Mouse (Mus musculus) liver, embryonic 14.5 days (tissue): ENCODE measurements around the gene Bend3. TPM values are rescaled to one million over a fixed set of nuclear protein-coding genes. Genes with fewer than 3 reads are reported as not detected.

Experiments
- ATAC-seq: fragments of 200-750 bp; cut with Nextera tagmentation; 2 replicates; pipeline ENCODE4 v1.8.0; 2017; ENCODE audit warnings: moderate number of reproducible peaks, mild to moderate bottlenecking, moderate library complexity; ENCODE audit not compliant: insufficient read depth
- DNase-seq, 3 experiments: peaks; one replicate each; pipeline ENCODE4 v3.0.0-alpha.2; 2012 to 2013; ENCODE audit warnings: low read depth in 3 of 3, low spot score in 3 of 3
- H3K27ac ChIP-seq: fragments of 300-500 bp; sonication (generic); 2 replicates; pipeline ENCODE4 v1.5.1; 2014; ENCODE audit warnings: moderate library complexity, mild to moderate bottlenecking, control low read depth, inconsistent platforms
- H3K27me3 ChIP-seq: fragments of 300-500 bp; sonication (generic); 2 replicates; pipeline ENCODE4 v1.6.1; 2014; ENCODE audit warnings: mild to moderate bottlenecking, low read length, moderate library complexity; ENCODE audit not compliant: control insufficient read depth, insufficient read depth
- H3K36me3 ChIP-seq: fragments of 300-500 bp; sonication (generic); replicated peaks from 2 replicates; pipeline ENCODE4 v1.6.1; 2014; ENCODE audit warnings: low read depth; ENCODE audit not compliant: control insufficient read depth, insufficient read depth
- H3K4me1 ChIP-seq, 2 experiments: fragments of 200-500 bp in 1 of 2; fragments of 300-500 bp in 1 of 2; sonication (generic) in 1 of 2; replicated peaks; 2 replicates each; pipeline ENCODE4 v1.6.1; 2012 to 2014; ENCODE audit warnings: antibody characterized with exemption in 1 of 2, inconsistent platforms in 1 of 2, low read length in 1 of 2; ENCODE audit not compliant: control insufficient read depth in 2 of 2, insufficient read depth in 2 of 2
- H3K4me2 ChIP-seq: fragments of 300-500 bp; sonication (generic); 2 replicates; pipeline ENCODE4 v1.6.1; 2014; ENCODE audit warnings: low read depth, mild to moderate bottlenecking, control low read depth, moderate library complexity
- H3K4me3 ChIP-seq, 2 experiments: fragments of 200-500 bp in 1 of 2; fragments of 300-500 bp in 1 of 2; sonication (generic) in 1 of 2; 2 replicates each; pipeline ENCODE4 v1.5.1; 2012 to 2014; ENCODE audit warnings: low read depth in 2 of 2, low read length in 2 of 2, mild to moderate bottlenecking in 2 of 2, control low read depth in 1 of 2, inconsistent platforms in 1 of 2, moderate library complexity in 1 of 2; ENCODE audit not compliant: insufficient read depth in 1 of 2
- H3K9ac ChIP-seq: fragments of 300-500 bp; sonication (generic); replicated peaks from 2 replicates; pipeline ENCODE4 v1.6.1; 2014; ENCODE audit warnings: mild to moderate bottlenecking, control low read depth, moderate library complexity
- H3K9me3 ChIP-seq: fragments of 300-500 bp; sonication (generic); 2 replicates; pipeline ENCODE4 v1.6.1; 2016; ENCODE audit warnings: low read length, mixed read lengths; ENCODE audit not compliant: control insufficient read depth
- CTCF ChIP-seq: IDR thresholded peaks from 2 replicates; pipeline ENCODE4 v1.5.1; 2016; ENCODE audit warnings: antibody characterized with exemption, low read depth, control low read depth
- EP300 ChIP-seq: IDR thresholded peaks from 2 replicates; pipeline ENCODE4 v1.6.1; 2016; ENCODE audit warnings: antibody characterized with exemption, low read depth
- WGBS: fragments of 180-500 bp; shearing (Covaris S2); extraction: QIAGEN DNeasy Blood & Tissue Kit; methylation state at CpG from one replicate; pipeline ENCODE4 v1.1.7; 2014; ENCODE audit not compliant: insufficient replicate concordance; 5-methylcytosine and 5-hydroxymethylcytosine counted together
- polyA plus RNA-seq, 2 experiments: library from polyadenylated mRNA; depleted of rRNA in 1 of 2; stranded (reverse) in 1 of 2; unstranded in 1 of 2; fragments of >200 nt; fragmentation: Nextera tagmentation in 1 of 2; extraction: Ambion mirVana in 1 of 2; gene quantifications; 2 replicates each; pipeline versions ENCODE4 v1.2.1 to v1.2.3; 2012 to 2014

Bend3 gene
- polyA plus RNA-seq (2012; rRNA removed) (2.0 and 2.1 TPM in 2 replicates), polyA plus RNA-seq (2014; fragmentation: Nextera tagmentation; extraction: Ambion mirVana) (1.2 and 1.3 TPM in 2 replicates)

DNA sequence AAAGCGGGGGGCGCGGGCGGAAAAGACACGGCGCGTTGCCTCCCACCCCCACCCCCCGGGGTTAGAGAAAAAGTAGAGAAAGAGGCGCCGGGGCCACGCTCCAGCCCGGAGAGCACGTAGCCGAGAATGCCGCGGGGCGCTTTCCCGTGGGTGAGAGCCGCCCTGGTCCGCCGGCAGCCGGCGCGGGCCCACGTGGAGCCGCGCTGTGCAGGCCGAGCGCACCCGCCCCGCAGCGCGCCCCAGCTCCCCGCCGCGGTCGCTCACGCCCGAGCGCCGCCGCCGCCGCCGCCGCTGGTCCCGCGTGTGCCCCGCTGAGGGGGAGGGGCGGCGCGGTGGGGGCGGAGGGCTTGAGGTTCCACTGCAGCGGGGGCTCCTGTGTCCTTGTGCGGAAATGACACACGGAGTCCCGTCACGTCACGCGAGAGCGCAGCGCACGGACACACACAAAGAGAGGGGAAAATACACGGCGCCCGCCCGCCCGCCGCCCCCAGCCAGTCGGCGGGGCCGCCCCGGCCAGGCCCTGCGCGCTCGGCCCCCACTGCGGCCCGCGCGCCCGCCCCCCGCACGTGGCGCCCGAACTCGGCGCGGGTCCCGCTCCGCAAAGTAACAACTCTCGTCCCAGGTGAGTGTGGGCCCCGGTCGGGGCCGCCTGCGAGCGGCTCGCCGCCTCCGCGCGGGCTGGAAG lies at the start of gene Bend3:
Bend3 (plus strand) TSS at position 81 of the 685 bp plus-strand sequence.
- WGBS: under 1% methylated on average over 66 of the region's 101 CpGs
- DNase-seq: peak in 1 of 3 experiments; percentile 19

DNA sequence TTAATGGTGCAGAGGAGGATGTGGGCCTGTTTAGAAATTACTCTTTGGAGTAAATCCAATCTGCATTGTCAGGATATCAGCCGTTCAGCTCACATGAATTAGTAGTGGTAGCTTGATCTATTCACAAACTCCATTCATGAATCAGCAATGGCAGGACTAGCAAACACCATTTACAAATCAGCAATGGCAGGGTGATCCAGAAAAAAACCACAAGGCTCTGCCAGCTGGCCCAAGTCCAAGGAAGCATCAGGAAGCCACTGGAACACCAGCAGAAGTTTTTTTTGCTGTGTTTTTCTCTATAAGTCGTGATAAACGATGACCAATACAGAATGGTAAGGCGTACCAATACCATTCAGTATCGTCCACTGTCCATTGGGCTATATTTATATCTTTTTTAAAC lies 48.0 kb upstream of the Bend3 start:
- DNase-seq (no peak), ATAC-seq (no peak)
- TF ChIP-seq CTCF (no peak), EP300 (no peak)
- Histone ChIP-seq H3K4me2 (no peak overlapping the region), H3K4me3 (no peak overlapping the region), H3K27me3 (no peaks in the 10 kb centered on the region), H3K4me1 (no peaks in the 10 kb centered on the region), H3K27ac (no peak overlapping the region), H3K36me3 (no peaks in the 10 kb centered on the region), H3K9me3 (no peaks in the 10 kb centered on the region), H3K9ac (no peak overlapping the region)
- 82% methylated on average over 5 of the region's 5 CpGs for WGBS

More for the DNA sequence above, at the start of gene Bend3:
- TF ChIP-seq EP300 (no peak), CTCF (no peak)
- Histone ChIP-seq H3K27me3 (no peaks in the 10 kb centered on the region), H3K27ac (peak within 1 kb of the TSS; percentile 62), H3K4me3 (peak within 1 kb of the TSS; percentile 83 to 84), H3K4me2 (peak within 1 kb of the TSS; percentile 93), H3K9ac (peak within 1 kb of the TSS; percentile 70), H3K9me3 (no peaks in the 10 kb centered on the region), H3K36me3 (no peaks in the 10 kb centered on the region), H3K4me1 (peaks cover 14 to 31% of the 10 kb centered on the region in 2 experiments)
- ATAC-seq: peak; percentile 48

DNA sequence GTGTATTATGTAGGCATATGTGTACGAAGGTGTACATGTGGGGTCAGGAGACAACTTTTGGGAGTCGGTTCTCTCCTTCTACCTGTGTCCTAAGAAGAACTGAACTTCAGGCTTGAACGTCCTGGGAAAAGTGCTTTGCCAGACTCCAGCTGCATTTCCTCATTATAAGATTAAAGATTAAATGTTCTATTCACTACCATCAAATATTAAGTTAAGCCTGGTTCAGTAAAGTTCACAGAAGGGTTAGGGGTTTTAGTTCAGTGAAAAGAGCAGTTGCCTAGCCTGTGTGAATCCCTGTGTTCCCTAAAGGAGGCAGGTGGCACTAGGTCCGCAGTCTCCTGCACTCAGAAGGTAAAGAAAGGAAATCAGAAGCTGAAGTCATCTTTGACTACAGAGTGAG lies 44.3 kb upstream of the Bend3 start:
- Histone ChIP-seq H3K4me1 (0 out of 4 replicates have a peak, but pooled peaks cover 0 to under 1% of the 10 kb centered on the region in 2 experiments), H3K36me3 (no peaks in the 10 kb centered on the region), H3K9me3 (no peaks in the 10 kb centered on the region), H3K27me3 (no peaks in the 10 kb centered on the region), H3K4me2 (no peak overlapping the region), H3K27ac (no peak overlapping the region), H3K9ac (no peak overlapping the region), H3K4me3 (no peak overlapping the region)
- DNase-seq (no peak), ATAC-seq (no peak)
- no peak for TF ChIP-seq CTCF
- TF ChIP-seq EP300: no peak
- 69% methylated on average over 4 of the region's 4 CpGs for WGBS

DNA sequence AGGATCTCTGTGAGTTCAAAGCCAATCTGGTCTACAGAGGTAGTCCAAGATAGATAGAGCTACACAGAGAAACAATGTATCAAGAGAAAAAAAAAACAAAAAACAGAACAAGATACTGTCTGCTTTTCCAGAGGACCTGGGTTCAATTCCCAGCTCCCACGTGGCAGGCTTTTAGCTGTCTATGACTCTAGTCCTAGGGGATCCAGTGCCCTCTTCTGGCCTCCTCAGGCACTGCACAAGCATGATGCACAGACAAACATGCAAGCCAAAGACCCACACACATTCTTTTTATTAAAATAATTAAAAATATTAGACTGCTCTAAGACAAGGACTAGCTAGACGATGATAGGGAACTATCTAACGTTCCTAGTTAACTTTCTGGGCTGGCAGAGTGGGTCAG lies 42.9 kb upstream of the Bend3 start:
- Histone ChIP-seq H3K36me3 (no peaks in the 10 kb centered on the region), H3K4me1 (peaks cover 0 to 6% of the 10 kb centered on the region in 2 experiments; a peak in 2 of 4 replicates), H3K9me3 (no peaks in the 10 kb centered on the region), H3K9ac (no peak overlapping the region), H3K4me2 (no peak overlapping the region), H3K4me3 (no peak overlapping the region), H3K27ac (no peak overlapping the region), H3K27me3 (no peaks in the 10 kb centered on the region)
- 73% methylated on average over 3 of the region's 3 CpGs for WGBS
- ATAC-seq (no peak), DNase-seq (no peak)
- peak; percentile 48 for TF ChIP-seq CTCF
- TF ChIP-seq EP300: no peak

DNA sequence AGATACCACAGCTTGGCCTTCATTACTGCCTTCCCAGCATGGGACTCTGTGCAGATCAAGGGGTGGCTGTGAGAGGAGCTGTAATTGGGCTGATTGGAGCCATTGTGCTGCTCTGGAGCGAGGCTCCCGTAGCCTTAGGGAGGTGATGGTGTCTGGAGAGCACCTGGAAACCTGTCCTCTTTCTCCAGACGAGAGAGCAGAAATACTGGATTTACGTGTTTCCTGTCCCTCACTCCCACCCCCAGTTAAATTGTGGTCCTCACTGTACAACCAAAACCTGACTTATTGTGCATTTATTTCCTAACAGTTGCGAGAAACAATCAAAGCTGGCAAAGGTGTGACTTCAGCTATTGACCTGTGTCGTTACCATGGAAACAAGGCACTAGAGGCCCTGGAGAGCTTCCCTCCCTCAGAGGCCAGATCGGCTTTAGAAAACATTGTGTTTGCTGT lies 39.1 kb upstream of the Bend3 start:
- Histone ChIP-seq H3K4me3 (no peak overlapping the region), H3K36me3 (no peaks in the 10 kb centered on the region), H3K9me3 (no peaks in the 10 kb centered on the region), H3K4me1 (peaks cover 0 to 9% of the 10 kb centered on the region in 2 experiments; a peak in 2 of 4 replicates), H3K27ac (no peak overlapping the region), H3K4me2 (no peak overlapping the region), H3K9ac (no peak overlapping the region), H3K27me3 (no peaks in the 10 kb centered on the region)
- WGBS: 60% methylated on average over 7 of the region's 7 CpGs
- ATAC-seq: no peak
- DNase-seq: no peak
- TF ChIP-seq CTCF: no peak
- no peak for TF ChIP-seq EP300
